Mouse (Mus musculus) embryonic fibroblast, embryonic 13.5 days (primary cell): ENCODE data around the gene Zfp622.
"Not testable (repeated sequence)": the region's sequence is repeated elsewhere in the genome, so short reads cannot be mapped to it uniquely, and the experiment has no call there.

Experiments
- CTCF ChIP-seq: IDR thresholded peaks from 2 replicates; pipeline ENCODE4 v1.5.1; 2011; ENCODE audit warnings: mild to moderate bottlenecking, control low read depth, low read length, moderate library complexity, borderline replicate concordance; ENCODE audit not compliant: insufficient read depth
- POLR2A ChIP-seq: IDR thresholded peaks from 2 replicates; pipeline ENCODE4 v1.6.1; 2011; ENCODE audit warnings: low read depth, mild to moderate bottlenecking, control low read depth, low read length, moderate library complexity

DNA sequence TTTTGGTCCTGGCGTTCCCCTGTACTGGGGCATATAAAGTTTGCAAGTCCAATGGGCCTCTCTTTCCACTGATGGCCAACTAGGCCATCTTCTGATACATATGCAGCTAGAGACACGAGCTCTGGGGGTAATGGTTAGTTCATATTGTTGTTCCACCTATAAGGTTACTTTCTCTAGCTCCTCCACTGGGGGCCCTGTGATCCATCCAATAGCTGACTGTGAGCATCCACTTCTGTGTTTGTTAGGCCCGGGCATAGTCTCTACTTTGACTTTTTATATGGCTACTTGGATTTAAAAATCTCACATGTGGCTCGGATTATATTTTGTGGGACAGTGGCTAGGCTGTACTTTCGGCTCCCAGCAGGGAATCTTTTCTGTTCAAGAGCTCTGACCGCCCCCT lies 552 bp upstream of the Zfp622 start:
- TF ChIP-seq CTCF, POLR2A: not testable (repeated sequence)
